Comparison of ENCODE assay signal across 8 mouse cellular contexts in genomic region chr16:35270353-35270934, GRCm38 (mm10).
DNase-seq lines count a peak whose midpoint lies in the region; ATAC-seq and TF ChIP-seq lines count a peak whose summit lies in the region.

No protein-coding gene starts in this region.

- H3K27me3 ChIP-seq in midbrain, embryonic 11.5 days (ENCODE audit: control insufficient read depth, insufficient read depth, low read length) = no peaks in the 10 kb centered on the region

- H3K4me3 ChIP-seq in gastrocnemius, adult 2 months = no peak overlapping the region
- no peak overlapping the region for H3K4me3 ChIP-seq in midbrain, embryonic 11.5 days (ENCODE audit: low read depth, low read length)

- no peaks in the 10 kb centered on the region for H3K4me1 ChIP-seq in midbrain, embryonic 11.5 days (ENCODE audit: control insufficient read depth, insufficient read depth, low read length)

- intact Hi-C loops in gastrocnemius, adult 2 months (cut with DNase I) = loop anchor here (1.0 to 2.0 kb wide), 3 partner anchors 114 to 214 kb away; no protein-coding TSS in a partner anchor

- no peak overlapping the region for H3K9ac ChIP-seq in midbrain, embryonic 11.5 days (ENCODE audit: low read length)

- no peak overlapping the region for H3K4me2 ChIP-seq in midbrain, embryonic 11.5 days

- no peaks in the 10 kb centered on the region for H3K36me3 ChIP-seq in midbrain, embryonic 11.5 days (ENCODE audit: control insufficient read depth, insufficient read depth, low read length)

- no peaks in the 10 kb centered on the region for H3K9me3 ChIP-seq in midbrain, embryonic 11.5 days (ENCODE audit: control insufficient read depth, low read length)

- peak; percentile 91 for TF ChIP-seq CTCF in gastrocnemius, adult 2 months (IDR thresholded peaks at IDR 0.05)

- no peak overlapping the region for H3K27ac ChIP-seq in gastrocnemius, adult 2 months
- no peak overlapping the region for H3K27ac ChIP-seq in midbrain, embryonic 11.5 days (ENCODE audit: low read depth, low read length)

- DNase-seq in ZHBTc4 (ENCODE audit: low read depth, low spot score) = peak; percentile 89
- DNase-seq in cerebellum, postnatal 25 days = peak; percentile 88 to 95
- DNase-seq in gastrocnemius, adult 2 months = peak; percentile 80
- DNase-seq in hindlimb bud, embryonic 11.5 days (ENCODE audit: extremely low spot score, low read depth, low spot score) = peak; percentile 73
- DNase-seq in left cerebral cortex, adult 8-10 months (ENCODE audit: low spot score in 2 of 2) = peak; percentile 68 to 79
- peak; percentile 99 for DNase-seq in midbrain, embryonic 11.5 days (ENCODE audit: low spot score, missing footprints)
- peak; percentile 77 for DNase-seq in skeletal muscle tissue, adult 2 months (ENCODE audit: low read depth, low spot score)

- 34% methylated on average over 10 of the region's 10 CpGs for WGBS in midbrain, embryonic 11.5 days

- peak; percentile 71 for ATAC-seq in midbrain, embryonic 11.5 days (ENCODE audit: low FRiP score)
- no peak for ATAC-seq in inflammation-experienced regulatory T-cells, adult 6 months
